Mouse (Mus musculus) frontal cortex, postnatal 10 days (tissue): Measurements from ENCODE around the gene Pla2g5.

Experiments
- DNase-seq, 2 experiments: peaks; one replicate each; pipeline ENCODE4 v3.0.0; 2022; ENCODE audit warnings: low spot score in 2 of 2, mixed read lengths in 1 of 2

Pla2g5 gene

DNA sequence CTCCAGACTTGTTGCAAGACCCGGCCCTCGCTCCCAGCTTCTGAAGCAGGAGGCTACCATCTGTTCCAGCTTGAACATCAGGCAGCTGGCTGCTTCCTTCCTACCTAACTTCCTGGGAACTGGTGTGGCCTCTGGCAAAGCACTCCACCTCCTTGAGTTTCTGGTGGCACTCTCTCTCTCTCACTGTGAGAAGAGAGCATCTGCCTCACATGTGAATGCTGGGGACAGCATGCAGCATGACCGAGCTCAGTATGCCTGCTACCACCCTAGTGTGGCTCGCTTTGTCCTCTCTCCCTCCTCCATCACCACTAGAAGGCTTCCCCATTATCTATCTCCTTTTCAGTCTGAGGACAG, 66.1 kb downstream of the Pla2g5 start:
- DNase-seq, result peak in 1 of 2 experiments; percentile 9

DNA sequence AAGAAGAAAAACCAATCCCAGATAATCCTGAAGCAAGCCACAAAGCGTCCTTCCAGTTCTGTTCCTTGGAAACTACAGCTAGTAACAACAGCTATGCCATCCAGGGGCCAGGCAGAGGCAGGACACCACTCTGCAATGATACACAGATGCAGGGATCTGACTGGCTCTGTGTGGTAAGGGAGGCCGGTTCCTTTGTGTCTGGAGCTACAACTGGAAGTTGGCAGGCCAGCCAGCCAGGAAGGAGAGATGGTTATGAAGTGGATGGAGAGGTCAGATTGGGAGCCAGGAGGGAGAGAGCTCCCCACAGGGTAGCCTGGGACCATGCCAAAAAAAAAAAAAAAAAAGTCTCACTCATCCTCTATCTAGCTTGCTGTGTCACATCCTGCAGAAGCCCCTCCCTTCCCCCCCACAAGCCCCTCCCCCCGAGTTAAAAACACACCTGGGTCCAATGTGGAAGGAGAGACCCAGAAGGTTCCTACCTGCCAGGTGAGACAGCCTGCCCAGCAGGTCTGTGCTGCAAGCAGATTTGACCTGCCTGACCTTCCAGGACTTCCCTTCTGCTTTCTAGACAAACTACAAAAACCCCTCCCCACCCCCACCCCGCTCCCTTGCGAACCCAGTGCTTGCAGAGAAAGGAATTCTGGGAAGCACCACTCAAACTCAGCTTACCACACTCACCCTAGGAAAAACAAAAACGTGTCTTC, 66.6 kb downstream of the Pla2g5 start:
- DNase-seq, result no peak

GRCm38 (mm10) chr4:138794344-138794743, 68.9 kb downstream of the Pla2g5 start:
- DNase-seq, result no peak

GRCm38 (mm10) chr4:138793276-138793675, 70.0 kb downstream of the Pla2g5 start:
- peak; percentile 48 to 70 for DNase-seq

- DNase-seq, result no peak
Measured at GRCm38 (mm10) chr4:138792599-138792998, 70.7 kb downstream of the Pla2g5 start.

DNA sequence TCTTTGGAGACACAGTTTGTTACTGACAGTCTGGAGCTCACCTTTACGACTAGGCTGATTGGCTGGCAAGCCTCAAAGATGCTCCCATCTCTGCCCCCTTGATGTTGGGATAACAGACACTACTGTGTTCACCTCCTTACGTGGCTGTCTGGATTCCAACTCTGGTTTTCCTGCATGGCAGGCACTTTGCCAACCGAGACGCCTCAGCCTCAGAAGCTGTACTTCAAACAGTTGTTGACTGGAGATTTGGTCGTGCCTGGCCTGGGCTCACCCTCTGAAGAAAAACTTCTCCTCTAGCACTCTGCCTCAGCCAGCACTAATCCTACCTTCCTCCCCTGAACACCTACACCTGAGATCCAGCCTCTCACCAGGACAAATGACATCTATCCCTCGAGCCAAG, 71.8 kb downstream of the Pla2g5 start:
- no peak for DNase-seq

DNA sequence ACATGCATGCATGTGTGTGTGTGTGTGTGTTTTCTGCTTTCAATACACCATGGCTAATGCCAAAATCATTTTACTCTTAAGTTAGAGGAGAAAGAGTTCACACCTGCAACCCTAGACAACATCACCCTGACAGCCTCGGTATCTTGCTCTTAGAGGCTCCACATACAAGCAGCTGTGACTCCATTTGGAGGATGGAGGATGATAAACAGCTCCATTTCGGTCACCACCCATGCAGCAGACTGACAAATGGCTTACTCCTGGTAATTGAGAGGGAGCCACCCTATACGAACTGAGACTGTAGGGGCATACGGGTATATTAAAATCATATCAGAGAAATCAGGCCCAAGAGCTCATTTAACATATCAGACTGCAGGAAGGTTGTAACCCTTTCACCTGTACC, 74.9 kb downstream of the Pla2g5 start:
- DNase-seq, result no peak

DNA sequence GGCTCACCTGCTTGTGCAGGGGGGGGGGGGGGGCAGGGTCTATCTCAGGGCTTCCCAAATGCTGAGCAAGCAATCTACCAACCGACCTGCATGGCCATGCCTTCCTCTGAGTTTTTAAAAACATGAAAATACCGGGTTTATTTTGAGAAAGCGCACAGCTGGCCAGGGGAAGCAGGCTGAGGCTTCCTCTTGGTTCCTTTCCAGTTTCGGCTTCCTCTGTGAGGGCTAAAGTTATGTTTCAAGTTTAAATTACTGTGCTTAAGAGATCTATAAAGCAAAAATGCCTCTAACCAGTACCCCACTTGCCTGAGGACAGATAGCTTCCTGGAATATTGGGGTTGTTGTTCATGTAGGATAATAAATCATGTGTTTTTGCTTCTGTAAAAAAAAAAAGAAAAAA, 77.1 kb downstream of the Pla2g5 start:
- no peak for DNase-seq

- no peak for DNase-seq
Measured at GRCm38 (mm10) chr4:138785721-138786120, 77.6 kb downstream of the Pla2g5 start.

DNA sequence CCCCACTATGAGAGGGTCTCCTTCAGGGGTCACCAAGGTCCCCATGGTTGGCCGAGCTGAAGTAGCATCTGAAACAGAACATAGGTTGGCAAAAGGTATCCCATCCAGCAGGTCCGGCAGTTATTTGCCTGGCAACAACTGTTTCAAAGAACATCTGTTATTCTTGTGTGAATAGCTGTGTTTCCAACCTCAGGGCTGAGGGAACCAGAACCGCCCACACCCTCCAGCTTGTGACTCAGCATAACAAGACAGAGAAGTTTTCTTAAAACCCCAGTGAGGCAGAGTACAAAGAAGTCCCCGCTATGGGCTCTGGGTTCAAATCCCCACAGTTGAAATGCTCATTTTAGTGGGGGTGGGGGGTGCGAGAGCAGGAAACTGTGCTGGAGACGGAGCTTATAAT, 81.2 kb downstream of the Pla2g5 start:
- DNase-seq, result no peak

- no peak for DNase-seq
Measured at GRCm38 (mm10) chr4:138780300-138780699, 83.0 kb downstream of the Pla2g5 start.

GRCm38 (mm10) chr4:138777417-138778407, 85.6 kb downstream of the Pla2g5 start:
- DNase-seq, result no peak

DNA sequence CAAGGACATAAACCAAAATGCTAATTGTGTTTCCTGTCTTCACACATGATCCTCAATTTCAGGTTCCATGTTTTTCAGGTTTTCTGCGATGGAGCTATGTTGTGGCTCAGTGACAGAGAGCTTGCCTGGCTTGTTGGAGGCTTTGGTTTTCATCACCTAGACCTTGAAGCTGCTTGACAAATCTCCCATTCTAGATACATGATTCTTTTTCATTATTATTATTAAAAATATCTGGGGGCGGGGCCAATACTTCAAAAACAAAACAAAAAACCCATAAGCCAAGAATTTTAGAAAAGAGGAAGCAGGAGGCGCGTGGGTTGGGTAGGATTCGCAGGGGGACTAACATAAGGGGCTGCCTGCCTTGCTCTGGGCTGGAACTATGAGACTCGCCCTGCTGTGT, 87.8 kb downstream of the Pla2g5 start, which contains the start of gene Pla2g2d:
Gene Pla2g2d (plus strand): TSS at position 301 of the 400 bp plus-strand sequence.
- no peak for DNase-seq

DNA sequence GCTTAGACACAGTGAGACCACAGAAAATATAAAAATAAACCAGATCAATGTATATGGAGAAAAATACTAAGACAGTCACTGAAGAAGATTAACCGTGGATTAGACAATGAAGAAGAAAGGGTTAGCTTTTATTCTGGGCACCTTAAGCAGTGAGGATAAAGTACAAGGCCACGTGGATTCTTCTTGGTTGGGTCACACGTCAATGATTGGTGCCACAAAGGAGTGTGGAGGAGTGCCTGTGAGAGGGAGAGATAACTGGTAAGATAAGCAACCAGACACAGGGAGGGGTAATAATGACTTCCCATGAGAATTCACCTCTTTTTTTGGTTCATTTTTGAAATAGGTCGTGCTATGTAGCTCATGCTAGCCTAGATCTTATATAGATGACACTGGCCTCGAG, 90.9 kb downstream of the Pla2g5 start:
- no peak for DNase-seq

GRCm38 (mm10) chr4:138771970-138772369, 91.3 kb downstream of the Pla2g5 start:
- DNase-seq, result no peak

GRCm38 (mm10) chr4:138762266-138762665, 101.0 kb downstream of the Pla2g5 start:
- no peak for DNase-seq

- no peak for DNase-seq
Measured at GRCm38 (mm10) chr4:138757416-138757815, 105.9 kb downstream of the Pla2g5 start, which contains the start of gene Pla2g2f. TSS of gene Pla2g2f (minus strand) at chr4:138757626.

DNA sequence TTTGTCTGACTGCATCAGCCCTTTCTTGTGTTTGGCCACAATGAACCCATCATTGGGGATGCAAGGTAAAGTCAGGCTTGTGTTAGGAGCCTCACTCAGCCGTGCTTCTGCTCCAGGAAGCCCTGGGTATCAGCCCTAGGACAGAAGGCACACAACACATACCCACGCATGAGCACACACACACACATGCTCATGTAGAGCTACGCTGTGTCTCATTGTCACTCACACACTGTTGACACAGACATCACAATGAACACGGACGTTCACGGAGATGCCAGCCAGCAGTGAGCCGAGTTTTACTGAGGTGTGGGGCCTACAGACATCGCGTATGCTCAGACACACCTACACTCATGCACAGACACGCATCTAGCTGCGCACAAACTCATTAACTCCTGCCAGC, 107.3 kb downstream of the Pla2g5 start:
- no peak for DNase-seq

DNA sequence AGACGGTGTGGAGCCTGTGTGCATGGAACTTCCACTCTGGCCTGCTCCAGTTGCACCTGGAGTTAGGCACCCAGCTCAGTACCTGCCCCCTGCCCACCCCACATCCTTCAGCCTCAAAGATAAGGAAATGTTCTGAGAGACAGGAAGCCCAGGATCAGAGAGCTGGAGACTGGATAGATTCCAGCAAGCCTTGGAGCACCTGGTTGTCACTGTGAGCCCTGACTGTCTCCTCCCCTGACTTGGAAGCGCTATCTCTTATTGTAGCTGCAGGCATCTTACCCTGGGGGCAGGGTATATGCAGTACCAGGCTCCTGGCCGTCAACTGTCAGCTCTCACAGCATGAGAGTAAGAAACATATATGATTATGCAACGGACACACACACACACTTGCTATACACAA, 107.8 kb downstream of the Pla2g5 start:
- DNase-seq, result no peak

- no peak for DNase-seq
Measured at GRCm38 (mm10) chr4:138754432-138754831, 108.8 kb downstream of the Pla2g5 start.

DNA sequence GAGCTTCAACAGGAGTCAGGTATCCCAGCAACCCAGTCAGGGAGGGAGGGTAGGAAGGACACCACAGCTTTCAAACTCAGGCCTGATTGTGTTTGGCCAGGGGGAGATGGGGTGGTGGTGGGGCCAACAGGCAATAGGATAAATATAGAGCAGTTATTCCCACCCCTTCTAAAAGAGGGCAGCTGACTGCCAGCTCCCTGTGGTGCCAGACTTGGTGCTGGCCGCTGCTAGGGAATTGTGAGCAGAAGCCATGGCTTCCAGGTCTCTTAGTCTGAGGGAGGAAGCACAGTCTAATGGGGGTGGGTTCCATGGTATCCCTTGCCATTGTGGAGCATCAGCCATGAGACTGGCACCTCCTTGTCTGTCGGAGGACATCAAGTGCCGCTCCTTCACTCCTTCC, 109.7 kb downstream of the Pla2g5 start:
- no peak for DNase-seq

DNA sequence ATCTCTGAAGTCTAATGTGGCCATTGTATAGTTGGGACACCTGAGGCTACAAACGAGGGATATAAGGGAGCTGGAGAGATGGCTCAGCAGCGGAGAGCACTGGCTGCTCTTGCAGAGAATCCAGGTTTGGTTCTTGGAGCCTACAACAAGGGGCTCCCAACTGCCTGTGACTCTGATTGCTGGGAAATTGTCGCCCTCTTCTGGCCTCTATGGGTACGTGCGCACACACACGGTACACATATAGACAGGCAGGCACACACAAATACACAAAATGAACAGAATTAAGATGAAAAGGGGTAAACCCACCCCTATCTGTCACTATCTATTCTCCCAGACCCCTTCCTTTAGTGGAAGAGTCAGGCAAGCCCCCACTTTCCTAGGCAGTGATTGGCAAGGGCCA, 110.7 kb downstream of the Pla2g5 start:
- DNase-seq, result no peak
